ENCODE assay signal across 39 mouse cellular contexts in genomic region chr17:21289695-21290094, GRCm38 (mm10). TPM values are rescaled to one million over a fixed set of nuclear protein-coding genes. Genes with fewer than 3 reads are reported as not detected.
"Had no signal": no experiment of that assay in that cellular context is flagged by ENCODE, and none has a peak within 500 bp of the region (broad histone marks: within the 10 kb centered on the region; RNA-seq: fewer than 3 reads in every experiment).

No protein-coding gene starts in this region.

- H3K4me2 ChIP-seq: embryonic facial prominence, embryonic 12.5 days; embryonic facial prominence, embryonic 13.5 days; embryonic facial prominence, embryonic 15.5 days; forebrain, embryonic 12.5 days; forebrain, embryonic 13.5 days; forebrain, embryonic 15.5 days had no signal

- H3K4me3 ChIP-seq: embryonic facial prominence, embryonic 10.5 days; embryonic facial prominence, embryonic 12.5 days; embryonic facial prominence, embryonic 13.5 days; embryonic facial prominence, embryonic 15.5 days; erythroblast, embryonic 14.5 days; forebrain, embryonic 10.5 days; forebrain, embryonic 12.5 days; forebrain, embryonic 13.5 days; forebrain, embryonic 15.5 days; gastrocnemius, adult 2 months had no signal

- H3K9ac ChIP-seq: embryonic facial prominence, embryonic 12.5 days; embryonic facial prominence, embryonic 13.5 days; embryonic facial prominence, embryonic 15.5 days; forebrain, embryonic 12.5 days; forebrain, embryonic 13.5 days; forebrain, embryonic 15.5 days; forebrain, postnatal 0 days had no signal

- H3K36me3 ChIP-seq: embryonic facial prominence, embryonic 10.5 days; embryonic facial prominence, embryonic 12.5 days; embryonic facial prominence, embryonic 13.5 days; embryonic facial prominence, embryonic 15.5 days; forebrain, embryonic 10.5 days; forebrain, embryonic 12.5 days; forebrain, embryonic 15.5 days had no signal

- H3K4me1 ChIP-seq: embryonic facial prominence, embryonic 10.5 days; embryonic facial prominence, embryonic 12.5 days; embryonic facial prominence, embryonic 13.5 days; embryonic facial prominence, embryonic 15.5 days; forebrain, embryonic 10.5 days; forebrain, embryonic 12.5 days; forebrain, embryonic 13.5 days; forebrain, embryonic 15.5 days had no signal

- H3K27ac ChIP-seq: embryonic facial prominence, embryonic 10.5 days; embryonic facial prominence, embryonic 12.5 days; embryonic facial prominence, embryonic 13.5 days; embryonic facial prominence, embryonic 15.5 days; forebrain, embryonic 10.5 days; forebrain, embryonic 12.5 days; forebrain, embryonic 13.5 days; forebrain, embryonic 15.5 days; gastrocnemius, adult 2 months had no signal

- H3K9me3 ChIP-seq: embryonic facial prominence, embryonic 10.5 days; embryonic facial prominence, embryonic 12.5 days; embryonic facial prominence, embryonic 13.5 days; embryonic facial prominence, embryonic 15.5 days; forebrain, embryonic 15.5 days had no signal

- ATAC-seq: forebrain, embryonic 13.5 days; forebrain, embryonic 14.5 days; forebrain, embryonic 15.5 days; forebrain, embryonic 16.5 days; forebrain, postnatal 0 days had no signal

- H3K27me3 ChIP-seq: embryonic facial prominence, embryonic 12.5 days; embryonic facial prominence, embryonic 13.5 days; embryonic facial prominence, embryonic 15.5 days; forebrain, embryonic 12.5 days; forebrain, embryonic 13.5 days; forebrain, embryonic 15.5 days had no signal

- DNase-seq: cerebellum, adult 18-20 months; cerebellum, adult 2 months; cerebellum, adult 8-10 months; cerebellum, adult 9-10 months; cerebellum, adult 9-11 months; cerebellum, postnatal 10 days; cerebellum, postnatal 14 days; cerebellum, postnatal 25 days; cerebellum, postnatal 36 days; embryo, embryonic 11 days; forebrain, postnatal 0 days; gastrocnemius, adult 2 months; gastrocnemius, postnatal 10 days; gastrocnemius, postnatal 14 days; gastrocnemius, postnatal 25 days; gastrocnemius, postnatal 36 days; heart, adult 18-20 months had no signal

RNA-seq across cellular contexts. Expression of gene Vmn1r236, which starts 7.0 kb away (rescaled TPM):
- total RNA-seq: common myeloid progenitor, adult 5-6 weeks; forebrain, postnatal 0 days; gastrocnemius, adult 18-20 months; gastrocnemius, adult 2 months; gastrocnemius, adult 8-10 months; gastrocnemius, postnatal 10 days; gastrocnemius, postnatal 14 days; gastrocnemius, postnatal 25 days; gastrocnemius, postnatal 36 days; gastrocnemius, postnatal 4 days; granulocyte monocyte progenitor cell, adult 5-6 weeks; heart, adult 18-20 months had no signal
- polyA plus RNA-seq: cerebellum, adult 2 months; cortical plate, adult 2 months; embryonic facial prominence, embryonic 10.5 days; embryonic facial prominence, embryonic 11.5 days; embryonic facial prominence, embryonic 12.5 days; embryonic facial prominence, embryonic 13.5 days; embryonic facial prominence, embryonic 15.5 days; erythroblast, embryonic 14.5 days; forebrain, embryonic 10.5 days; forebrain, embryonic 11.5 days; forebrain, embryonic 12.5 days; forebrain, embryonic 13.5 days; forebrain, embryonic 14.5 days; forebrain, embryonic 15.5 days; forebrain, embryonic 16.5 days; forebrain, postnatal 0 days; frontal cortex, adult 2 months; gonadal fat pad, adult 2 months had no signal

RNA-seq across cellular contexts. Expression of gene Vmn1r237, which starts 22.0 kb away (rescaled TPM):
- total RNA-seq: common myeloid progenitor, adult 5-6 weeks; forebrain, postnatal 0 days; gastrocnemius, adult 18-20 months; gastrocnemius, adult 2 months; gastrocnemius, adult 8-10 months; gastrocnemius, postnatal 10 days; gastrocnemius, postnatal 14 days; gastrocnemius, postnatal 25 days; gastrocnemius, postnatal 36 days; gastrocnemius, postnatal 4 days; granulocyte monocyte progenitor cell, adult 5-6 weeks; heart, adult 18-20 months had no signal
- polyA plus RNA-seq: cerebellum, adult 2 months; cortical plate, adult 2 months; embryonic facial prominence, embryonic 10.5 days; embryonic facial prominence, embryonic 11.5 days; embryonic facial prominence, embryonic 12.5 days; embryonic facial prominence, embryonic 13.5 days; embryonic facial prominence, embryonic 14.5 days; embryonic facial prominence, embryonic 15.5 days; erythroblast, embryonic 14.5 days; forebrain, embryonic 10.5 days; forebrain, embryonic 11.5 days; forebrain, embryonic 12.5 days; forebrain, embryonic 13.5 days; forebrain, embryonic 14.5 days; forebrain, embryonic 15.5 days; forebrain, embryonic 16.5 days; forebrain, postnatal 0 days; frontal cortex, adult 2 months; gonadal fat pad, adult 2 months had no signal

RNA-seq across cellular contexts. Expression of gene Vmn1r235, which starts 33.5 kb away (rescaled TPM):
- total RNA-seq: common myeloid progenitor, adult 5-6 weeks; forebrain, postnatal 0 days; gastrocnemius, adult 18-20 months; gastrocnemius, adult 2 months; gastrocnemius, adult 8-10 months; gastrocnemius, postnatal 10 days; gastrocnemius, postnatal 14 days; gastrocnemius, postnatal 25 days; gastrocnemius, postnatal 36 days; gastrocnemius, postnatal 4 days; granulocyte monocyte progenitor cell, adult 5-6 weeks; heart, adult 18-20 months had no signal
- polyA plus RNA-seq: cerebellum, adult 2 months; cortical plate, adult 2 months; embryonic facial prominence, embryonic 10.5 days; embryonic facial prominence, embryonic 11.5 days; embryonic facial prominence, embryonic 12.5 days; embryonic facial prominence, embryonic 13.5 days; embryonic facial prominence, embryonic 14.5 days; embryonic facial prominence, embryonic 15.5 days; erythroblast, embryonic 14.5 days; forebrain, embryonic 10.5 days; forebrain, embryonic 11.5 days; forebrain, embryonic 12.5 days; forebrain, embryonic 13.5 days; forebrain, embryonic 14.5 days; forebrain, embryonic 15.5 days; forebrain, embryonic 16.5 days; forebrain, postnatal 0 days; frontal cortex, adult 2 months; gonadal fat pad, adult 2 months had no signal
